Mouse (Mus musculus) cortical plate, adult 2 months (tissue): ENCODE measurements around the gene Cabin1.

Experiments
- CTCF ChIP-seq: fragments of 200-500 bp; IDR thresholded peaks from 2 replicates; pipeline ENCODE4 v1.5.1; 2011; ENCODE audit warnings: mild to moderate bottlenecking, control low read depth, low read length; ENCODE audit not compliant: insufficient read depth; ENCODE audit errors: extremely low read depth
- POLR2A ChIP-seq: fragments of 200-500 bp; IDR thresholded peaks from 2 replicates; pipeline ENCODE4 v1.6.1; 2011; ENCODE audit warnings: mild to moderate bottlenecking, low read length, control low read depth; ENCODE audit not compliant: insufficient read depth; ENCODE audit errors: extremely low read depth

DNA sequence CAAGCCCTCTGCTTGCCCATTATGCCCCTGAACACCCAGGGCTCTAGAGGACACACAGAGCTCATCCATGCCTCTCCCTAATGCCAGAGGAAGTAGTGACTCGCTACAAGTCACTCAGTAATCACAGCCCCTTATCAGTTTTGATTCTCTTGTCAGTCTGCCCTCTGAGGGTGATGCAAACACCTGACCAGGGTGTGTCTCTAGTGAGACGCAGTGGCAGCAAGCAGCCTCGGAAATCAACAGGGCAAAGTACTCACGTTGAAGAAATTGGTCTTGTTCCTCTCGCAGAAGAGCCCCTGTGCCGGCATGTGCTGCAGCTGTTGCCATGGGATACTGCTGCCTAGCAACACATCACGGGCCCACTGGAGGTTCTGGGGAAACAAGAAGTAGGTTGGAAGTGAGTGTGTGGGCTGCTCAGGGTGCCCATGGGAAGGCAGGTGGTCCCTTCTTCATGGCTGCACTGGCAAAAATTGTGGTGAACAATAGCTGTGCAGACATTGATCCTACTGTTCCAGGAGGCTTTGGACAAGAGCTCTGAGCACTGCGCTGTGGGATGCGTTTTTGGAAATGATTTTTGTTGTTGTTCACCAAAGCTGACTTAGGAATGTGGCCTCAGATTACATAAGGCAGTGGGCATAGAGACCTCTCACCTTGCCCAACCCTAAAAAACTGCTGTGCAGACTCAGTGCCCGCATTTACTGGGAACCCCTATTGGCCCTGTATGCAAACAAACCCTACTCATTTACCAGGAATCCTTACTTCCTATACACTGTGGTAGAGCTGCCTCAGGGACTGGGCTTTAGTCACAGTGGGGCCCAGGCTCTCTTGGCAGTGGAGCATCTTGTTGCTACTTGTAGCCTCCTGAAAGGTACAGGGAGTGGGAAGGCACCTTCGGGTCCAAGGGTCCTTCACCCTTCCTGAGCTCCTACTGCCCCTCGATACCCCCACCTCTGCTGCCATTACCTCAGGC is 79.8 kb downstream of the Cabin1 start:
- TF ChIP-seq CTCF: no peak
- TF ChIP-seq POLR2A: peak; percentile 26; the same call in 1 of the 2 replicates
